18 mouse cellular contexts compared by ENCODE assay signal in the genomic region with DNA sequence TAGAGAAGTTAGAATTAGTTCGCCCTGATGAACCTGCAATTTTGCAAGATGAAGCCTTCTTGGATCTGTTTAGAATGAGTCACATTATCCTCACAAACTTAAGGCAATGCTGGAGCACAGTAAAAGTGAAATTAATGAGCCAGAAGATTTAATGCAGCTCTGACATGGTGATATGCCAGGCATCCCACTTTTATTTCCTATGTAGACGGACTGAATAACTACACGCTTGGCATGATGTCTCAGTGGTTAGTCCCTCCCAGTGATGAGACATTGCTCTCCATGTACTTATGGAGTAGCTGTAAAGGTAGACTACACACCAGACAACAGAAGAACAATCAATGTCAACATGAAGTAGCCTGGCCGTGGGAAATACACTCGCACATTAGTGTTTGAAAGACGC.
"Had no signal": no experiment of that assay in that cellular context is flagged by ENCODE, and none has a peak within 500 bp of the region (broad histone marks: within the 10 kb centered on the region; RNA-seq: fewer than 3 reads in every experiment).

No protein-coding gene starts in this region.

- H3K27ac ChIP-seq: left cerebral cortex, adult 2 months; limb, embryonic 10.5 days; liver, embryonic 15.5 days; midbrain, embryonic 10.5 days; neural tube, embryonic 12.5 days had no signal

- H3K4me3 ChIP-seq: left cerebral cortex, adult 2 months; limb, embryonic 10.5 days; liver, embryonic 15.5 days; midbrain, embryonic 10.5 days; myocyte; neural tube, embryonic 12.5 days had no signal

- H3K4me2 ChIP-seq: liver, embryonic 11.5 days; liver, embryonic 15.5 days; lung, embryonic 14.5 days; neural tube, embryonic 12.5 days had no signal

- H3K27me3 ChIP-seq: liver, embryonic 15.5 days; neural tube, embryonic 12.5 days had no signal

- H3K9ac ChIP-seq: liver, embryonic 15.5 days; lung, embryonic 14.5 days; neural tube, embryonic 12.5 days had no signal

- H3K4me1 ChIP-seq: liver, embryonic 15.5 days; neural tube, embryonic 12.5 days had no signal

- H3K9me3 ChIP-seq: limb, embryonic 10.5 days; liver, embryonic 15.5 days; midbrain, embryonic 10.5 days; neural tube, embryonic 12.5 days had no signal

- H3K36me3 ChIP-seq: limb, embryonic 10.5 days; liver, embryonic 15.5 days; midbrain, embryonic 10.5 days; neural tube, embryonic 12.5 days had no signal

- DNase-seq: kidney, postnatal 14 days; lung, embryonic 14.5 days; lung, postnatal 10 days; lung, postnatal 4 days; midbrain, embryonic 14.5 days; retina, postnatal 1 day; right cerebral cortex, postnatal 4 days; spleen, adult 18-20 months; thymus, adult 18-20 months; thymus, postnatal 14 days had no signal

- ATAC-seq: intestine, embryonic 16.5 days had no signal
